Mouse (Mus musculus) liver, embryonic 14.5 days (tissue): ENCODE data around the gene Hist1h2ak. TPM values are rescaled to one million over a fixed set of nuclear protein-coding genes. Genes with fewer than 3 reads are reported as not detected.
"Not testable (repeated sequence)": the region's sequence is repeated elsewhere in the genome, so short reads cannot be mapped to it uniquely, and the experiment has no call there.

Experiments
- ATAC-seq: fragments of 200-750 bp; cut with Nextera tagmentation; 2 replicates; pipeline ENCODE4 v1.8.0; 2017; ENCODE audit warnings: moderate number of reproducible peaks, mild to moderate bottlenecking, moderate library complexity; ENCODE audit not compliant: insufficient read depth
- DNase-seq, 3 experiments: peaks; one replicate each; pipeline ENCODE4 v3.0.0-alpha.2; 2012 to 2013; ENCODE audit warnings: low read depth in 3 of 3, low spot score in 3 of 3
- H3K27ac ChIP-seq: fragments of 300-500 bp; sonication (generic); 2 replicates; pipeline ENCODE4 v1.5.1; 2014; ENCODE audit warnings: moderate library complexity, mild to moderate bottlenecking, control low read depth, inconsistent platforms
- H3K27me3 ChIP-seq: fragments of 300-500 bp; sonication (generic); 2 replicates; pipeline ENCODE4 v1.6.1; 2014; ENCODE audit warnings: mild to moderate bottlenecking, low read length, moderate library complexity; ENCODE audit not compliant: control insufficient read depth, insufficient read depth
- H3K36me3 ChIP-seq: fragments of 300-500 bp; sonication (generic); replicated peaks from 2 replicates; pipeline ENCODE4 v1.6.1; 2014; ENCODE audit warnings: low read depth; ENCODE audit not compliant: control insufficient read depth, insufficient read depth
- H3K4me1 ChIP-seq, 2 experiments: fragments of 200-500 bp in 1 of 2; fragments of 300-500 bp in 1 of 2; sonication (generic) in 1 of 2; replicated peaks; 2 replicates each; pipeline ENCODE4 v1.6.1; 2012 to 2014; ENCODE audit warnings: antibody characterized with exemption in 1 of 2, inconsistent platforms in 1 of 2, low read length in 1 of 2; ENCODE audit not compliant: control insufficient read depth in 2 of 2, insufficient read depth in 2 of 2
- H3K4me2 ChIP-seq: fragments of 300-500 bp; sonication (generic); 2 replicates; pipeline ENCODE4 v1.6.1; 2014; ENCODE audit warnings: low read depth, mild to moderate bottlenecking, control low read depth, moderate library complexity
- H3K4me3 ChIP-seq, 2 experiments: fragments of 200-500 bp in 1 of 2; fragments of 300-500 bp in 1 of 2; sonication (generic) in 1 of 2; 2 replicates each; pipeline ENCODE4 v1.5.1; 2012 to 2014; ENCODE audit warnings: low read depth in 2 of 2, low read length in 2 of 2, mild to moderate bottlenecking in 2 of 2, control low read depth in 1 of 2, inconsistent platforms in 1 of 2, moderate library complexity in 1 of 2; ENCODE audit not compliant: insufficient read depth in 1 of 2
- H3K9ac ChIP-seq: fragments of 300-500 bp; sonication (generic); replicated peaks from 2 replicates; pipeline ENCODE4 v1.6.1; 2014; ENCODE audit warnings: mild to moderate bottlenecking, control low read depth, moderate library complexity
- H3K9me3 ChIP-seq: fragments of 300-500 bp; sonication (generic); 2 replicates; pipeline ENCODE4 v1.6.1; 2016; ENCODE audit warnings: low read length, mixed read lengths; ENCODE audit not compliant: control insufficient read depth
- CTCF ChIP-seq: IDR thresholded peaks from 2 replicates; pipeline ENCODE4 v1.5.1; 2016; ENCODE audit warnings: antibody characterized with exemption, low read depth, control low read depth
- EP300 ChIP-seq: IDR thresholded peaks from 2 replicates; pipeline ENCODE4 v1.6.1; 2016; ENCODE audit warnings: antibody characterized with exemption, low read depth
- WGBS: fragments of 180-500 bp; shearing (Covaris S2); extraction: QIAGEN DNeasy Blood & Tissue Kit; methylation state at CpG from one replicate; pipeline ENCODE4 v1.1.7; 2014; ENCODE audit not compliant: insufficient replicate concordance; 5-methylcytosine and 5-hydroxymethylcytosine counted together
- polyA plus RNA-seq, 2 experiments: library from polyadenylated mRNA; depleted of rRNA in 1 of 2; stranded (reverse) in 1 of 2; unstranded in 1 of 2; fragments of >200 nt; fragmentation: Nextera tagmentation in 1 of 2; extraction: Ambion mirVana in 1 of 2; gene quantifications; 2 replicates each; pipeline versions ENCODE4 v1.2.1 to v1.2.3; 2012 to 2014

Hist1h2ak gene
- polyA plus RNA-seq, 2 experiments = 11.6 to 61.7 TPM

- ATAC-seq = no peak
- Histone ChIP-seq H3K4me3 (peak overlapping the region; percentile 52 to 54), H3K27ac (peak overlapping the region; percentile 97), H3K4me1 (peaks cover 17 to 29% of the 10 kb centered on the region in 2 experiments), H3K9ac (peak overlapping the region; percentile 98), H3K9me3 (no peaks in the 10 kb centered on the region), H3K27me3 (no peaks in the 10 kb centered on the region), H3K36me3 (no peaks in the 10 kb centered on the region), H3K4me2 (peak overlapping the region; percentile 80)
- DNase-seq = peak in 1 of 3 experiments; percentile 62
- WGBS = 44% methylated on average over 4 of the region's 4 CpGs
- TF ChIP-seq CTCF (no peak), EP300 (peak; percentile 4; the same call in 1 of the 2 replicates)
These were observed 35.1 kb downstream of the Hist1h2ak start for GRCm38 (mm10) chr13:21718381-21719080.

DNA sequence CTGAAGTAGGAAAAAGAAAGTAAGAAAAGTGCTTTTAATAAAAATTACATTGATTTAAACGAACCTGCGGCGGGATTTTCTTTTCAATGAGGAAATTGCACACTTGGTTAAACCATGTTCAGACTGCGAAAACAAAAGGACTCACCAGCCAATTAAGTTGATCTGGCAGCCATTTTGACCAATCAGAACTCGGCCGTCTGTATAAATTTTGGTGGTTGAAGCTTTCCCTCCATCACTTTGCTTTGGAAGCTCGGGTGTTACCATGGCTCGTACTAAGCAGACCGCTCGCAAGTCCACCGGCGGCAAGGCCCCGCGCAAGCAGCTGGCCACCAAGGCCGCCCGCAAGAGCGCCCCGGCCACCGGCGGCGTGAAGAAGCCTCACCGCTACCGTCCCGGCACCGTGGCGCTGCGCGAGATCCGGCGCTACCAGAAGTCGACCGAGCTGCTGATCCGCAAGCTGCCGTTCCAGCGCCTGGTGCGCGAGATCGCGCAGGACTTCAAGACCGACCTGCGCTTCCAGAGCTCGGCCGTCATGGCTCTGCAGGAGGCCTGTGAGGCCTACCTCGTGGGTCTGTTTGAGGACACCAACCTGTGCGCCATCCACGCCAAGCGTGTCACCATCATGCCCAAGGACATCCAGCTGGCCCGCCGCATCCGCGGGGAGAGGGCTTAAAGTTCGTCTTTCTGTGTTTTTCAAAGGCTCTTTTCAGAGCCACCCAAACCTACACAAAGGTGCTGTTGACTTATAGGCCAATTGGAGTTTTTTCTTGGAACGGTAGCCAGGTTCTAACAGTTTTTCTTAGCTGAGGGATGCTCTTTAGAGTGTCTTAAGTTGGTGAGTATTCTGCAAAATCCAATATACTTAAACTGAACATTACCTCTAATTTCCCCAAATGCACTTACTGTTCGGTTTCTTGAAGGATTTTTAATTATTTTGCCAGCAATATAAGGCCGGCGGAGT, 36.0 kb downstream of the Hist1h2ak start, which contains the start of gene Hist1h3h:
TSS of gene Hist1h3h (plus strand) at position 263 of the 961 bp plus-strand sequence.
- peak; percentile 21 for ATAC-seq
- H3K9me3 ChIP-seq, H3K27me3 ChIP-seq, H3K36me3 ChIP-seq: not testable (repeated sequence)
- H3K27ac ChIP-seq = peak within 1 kb of the TSS; percentile 99
- WGBS = under 1% methylated on average over 27 of the region's 56 CpGs
- TF ChIP-seq EP300 = peak; percentile 61
- H3K4me3 ChIP-seq = peak within 1 kb of the TSS; percentile 67 to 69
- peak; percentile 90 to 92 (median 92) for DNase-seq
- H3K4me2 ChIP-seq = peak within 1 kb of the TSS; percentile 99
- H3K9ac ChIP-seq = peak within 1 kb of the TSS; percentile 98
- peaks cover 16 to 28% of the 10 kb centered on the region in 2 experiments for H3K4me1 ChIP-seq

DNA sequence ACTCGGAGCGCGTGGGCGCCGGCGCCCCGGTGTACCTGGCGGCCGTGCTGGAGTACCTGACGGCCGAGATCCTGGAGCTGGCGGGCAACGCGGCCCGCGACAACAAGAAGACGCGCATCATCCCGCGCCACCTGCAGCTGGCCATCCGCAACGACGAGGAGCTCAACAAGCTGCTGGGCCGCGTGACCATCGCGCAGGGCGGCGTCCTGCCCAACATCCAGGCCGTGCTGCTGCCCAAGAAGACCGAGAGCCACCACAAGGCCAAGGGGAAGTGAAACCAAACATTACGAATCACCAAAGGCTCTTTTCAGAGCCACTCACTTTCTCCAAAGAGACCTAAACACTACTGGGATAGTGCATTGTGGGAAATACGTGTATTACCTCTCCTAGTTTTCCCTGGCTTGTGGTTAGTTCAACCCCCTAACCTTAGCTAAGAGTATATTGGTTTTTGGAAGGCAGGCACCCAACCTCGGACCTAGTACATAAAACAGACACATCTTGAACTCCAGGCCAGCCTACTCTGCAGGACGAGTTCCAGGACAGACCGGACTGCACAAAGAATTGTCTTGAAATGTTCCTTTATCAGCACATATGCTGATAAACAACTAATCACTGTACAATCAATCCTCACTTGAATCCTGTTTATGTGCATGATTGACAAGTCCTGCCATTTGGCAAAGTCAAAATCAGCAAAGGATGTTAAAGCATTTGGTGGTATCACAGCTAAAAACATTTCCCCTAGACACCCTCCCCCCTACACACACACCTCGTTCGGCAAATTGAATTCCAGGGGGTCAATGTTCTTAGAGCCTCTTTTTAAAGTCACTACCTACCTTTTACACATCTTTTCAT, 36.9 kb downstream of the Hist1h2ak start:
- peaks cover 18 to 27% of the 10 kb centered on the region in 2 experiments for H3K4me1 ChIP-seq
- WGBS = under 1% methylated on average over 11 of the region's 38 CpGs

DNA sequence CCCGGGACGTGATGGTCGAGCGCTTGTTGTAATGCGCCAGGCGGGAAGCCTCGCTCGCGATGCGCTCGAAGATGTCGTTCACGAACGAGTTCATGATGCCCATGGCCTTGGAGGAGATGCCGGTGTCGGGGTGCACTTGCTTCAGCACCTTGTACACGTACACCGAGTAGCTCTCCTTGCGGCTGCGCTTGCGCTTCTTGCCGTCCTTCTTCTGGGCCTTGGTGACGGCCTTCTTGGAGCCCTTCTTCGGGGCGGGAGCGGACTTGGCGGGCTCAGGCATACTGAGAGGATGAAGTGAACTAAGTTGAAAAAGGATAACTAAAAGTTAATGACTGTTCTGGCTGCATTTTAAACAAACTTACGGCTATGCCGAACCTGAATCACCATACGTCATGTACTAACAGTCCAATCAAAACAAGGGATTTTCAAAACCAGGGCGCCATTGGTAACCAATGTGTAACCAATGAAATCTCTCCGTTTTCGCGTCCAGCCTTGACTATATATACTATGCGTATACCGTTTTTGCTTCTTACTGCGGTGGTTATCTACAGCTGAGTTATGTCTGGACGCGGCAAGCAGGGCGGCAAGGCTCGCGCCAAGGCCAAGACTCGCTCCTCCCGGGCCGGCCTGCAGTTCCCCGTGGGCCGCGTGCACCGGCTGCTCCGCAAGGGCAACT, 37.6 kb downstream of the Hist1h2ak start, which contains the start of the genes Hist1h2bl and Hist1h2ai:
TSS of gene Hist1h2bl (minus strand) at position 280 of the 676 bp plus-strand sequence.
TSS of gene Hist1h2ai (plus strand) at position 559 of the 676 bp plus-strand sequence.
- ATAC-seq (peak; percentile 81), DNase-seq (peak; percentile 95 to 96 (median 96))
- Histone ChIP-seq H3K4me3 (peak within 1 kb of the TSS; percentile 67 to 73), H3K27ac (peak within 1 kb of the TSS; percentile 100), H3K4me1 (peaks cover 20 to 34% of the 10 kb centered on the region in 2 experiments), H3K4me2 (peak within 1 kb of the TSS; percentile 99), H3K9ac (peak within 1 kb of the TSS; percentile 98)
- not testable (repeated sequence) for H3K36me3 ChIP-seq, H3K9me3 ChIP-seq, H3K27me3 ChIP-seq
- TF ChIP-seq EP300 = peak; percentile 71
- WGBS = under 1% methylated on average over 23 of the region's 50 CpGs

More for the DNA sequence above, 36.9 kb downstream of the Hist1h2ak start:
- Histone ChIP-seq H3K27ac (peak overlapping the region; percentile 100), H3K4me3 (peak overlapping the region; percentile 67 to 69), H3K4me2 (peak overlapping the region; percentile 99), H3K9ac (peak overlapping the region; percentile 98)
- ATAC-seq (peak; percentile 13; the same call in 1 of the 2 replicates), DNase-seq (peak in 2 of 3 experiments; percentile 54 to 72)
- H3K27me3 ChIP-seq, H3K36me3 ChIP-seq, H3K9me3 ChIP-seq: not testable (repeated sequence)
